In genomic region chr11:98342000-98342945, GRCm38 (mm10) we compare ENCODE assay signal across 8 mouse cellular contexts. TPM values are rescaled to one million over a fixed set of nuclear protein-coding genes. Genes with fewer than 3 reads are reported as not detected.
DNase-seq lines count a peak whose midpoint lies in the region; ATAC-seq and TF ChIP-seq lines count a peak whose summit lies in the region.

No protein-coding gene starts in this region.

- H3K36me3 ChIP-seq in forebrain, embryonic 12.5 days (replicated peaks) = no peaks in the 10 kb centered on the region
- H3K36me3 ChIP-seq in heart, postnatal 0 days (replicated peaks; ENCODE audit: control insufficient read depth, insufficient read depth, low read length) = no peaks in the 10 kb centered on the region
- H3K36me3 ChIP-seq in liver, embryonic 15.5 days (replicated peaks) = no peaks in the 10 kb centered on the region
- no peaks in the 10 kb centered on the region for H3K36me3 ChIP-seq in neural tube, embryonic 12.5 days
- no peaks in the 10 kb centered on the region for H3K36me3 ChIP-seq in stomach, postnatal 0 days (ENCODE audit: control insufficient read depth, insufficient read depth, low read length)

- H3K9ac ChIP-seq in forebrain, embryonic 12.5 days = no peak overlapping the region
- H3K9ac ChIP-seq in heart, postnatal 0 days (replicated peaks; ENCODE audit: low read depth, low read length) = no peak overlapping the region
- H3K9ac ChIP-seq in liver, embryonic 15.5 days = no peak overlapping the region
- 0 out of 2 replicates have a peak overlapping the region, but pooled peaks have one; percentile 9 for H3K9ac ChIP-seq in neural tube, embryonic 12.5 days
- H3K9ac ChIP-seq in stomach, postnatal 0 days (ENCODE audit: low read length) = peak overlapping the region; percentile 1; the same call in 1 of the 2 replicates

- peak overlapping the region; percentile 26 for H3K4me3 ChIP-seq in forebrain, embryonic 12.5 days (replicated peaks)
- peak overlapping the region; percentile 45 for H3K4me3 ChIP-seq in heart, postnatal 0 days (ENCODE audit: low read depth, low read length)
- no peak overlapping the region for H3K4me3 ChIP-seq in liver, embryonic 15.5 days (replicated peaks)
- H3K4me3 ChIP-seq in neural tube, embryonic 12.5 days = no peak overlapping the region
- peak overlapping the region; percentile 36 for H3K4me3 ChIP-seq in stomach, postnatal 0 days (ENCODE audit: low read depth, low read length)

- peak; percentile 89 to 94 for DNase-seq in CD8-positive naive resting alpha-beta T cell, adult 2 months (ENCODE audit: low read depth in 2 of 2, low spot score in 2 of 2)
- DNase-seq in c-Kit-positive CD71-positive TER-119-negative erythroid progenitor cells, embryonic 14.5 days (ENCODE audit: low read depth) = peak; percentile 76
- DNase-seq in heart, postnatal 0 days (ENCODE audit: low spot score) = peak; percentile 79
- DNase-seq in kidney, postnatal 36 days = peak; percentile 90 to 97
- peak; percentile 94 for DNase-seq in stomach, postnatal 0 days (ENCODE audit: low spot score)

- TF ChIP-seq EP300 in heart, postnatal 0 days (IDR thresholded peaks at IDR 0.05; ENCODE audit: low read depth) = no peak
- no peak for TF ChIP-seq EP300 in stomach, postnatal 0 days (optimal IDR thresholded peaks at IDR 0.05)

- no peaks in the 10 kb centered on the region for H3K9me3 ChIP-seq in forebrain, embryonic 12.5 days
- H3K9me3 ChIP-seq in heart, postnatal 0 days (replicated peaks; ENCODE audit: control insufficient read depth, low read length) = no peaks in the 10 kb centered on the region
- H3K9me3 ChIP-seq in liver, embryonic 15.5 days (replicated peaks) = no peaks in the 10 kb centered on the region
- H3K9me3 ChIP-seq in neural tube, embryonic 12.5 days = no peaks in the 10 kb centered on the region
- no peaks in the 10 kb centered on the region for H3K9me3 ChIP-seq in stomach, postnatal 0 days (ENCODE audit: control insufficient read depth, low read length)

- 3% methylated on average over 29 of the region's 29 CpGs for WGBS in forebrain, embryonic 12.5 days
- 2% methylated on average over 26 of the region's 29 CpGs for WGBS in heart, postnatal 0 days
- WGBS in liver, embryonic 15.5 days (ENCODE audit: insufficient replicate concordance) = 3% methylated on average over 29 of the region's 29 CpGs
- 2% methylated on average over 29 of the region's 29 CpGs for WGBS in neural tube, embryonic 12.5 days
- 2% methylated on average over 29 of the region's 29 CpGs for WGBS in stomach, postnatal 0 days

- peaks cover 37% of the 10 kb centered on the region for H3K4me1 ChIP-seq in forebrain, embryonic 12.5 days
- H3K4me1 ChIP-seq in heart, postnatal 0 days (ENCODE audit: control insufficient read depth, insufficient read depth) = no peaks in the 10 kb centered on the region
- peaks cover 19% of the 10 kb centered on the region for H3K4me1 ChIP-seq in liver, embryonic 15.5 days (replicated peaks)
- peaks cover 35% of the 10 kb centered on the region for H3K4me1 ChIP-seq in neural tube, embryonic 12.5 days
- peaks cover 3% of the 10 kb centered on the region for H3K4me1 ChIP-seq in stomach, postnatal 0 days (replicated peaks; ENCODE audit: control insufficient read depth, insufficient read depth)

- peak; percentile 72; the same call in 1 of the 2 replicates for ATAC-seq in forebrain, embryonic 12.5 days (ENCODE audit: low FRiP score)
- ATAC-seq in heart, postnatal 0 days (ENCODE audit: insufficient read depth, low read depth) = peak; percentile 62
- ATAC-seq in liver, embryonic 15.5 days (ENCODE audit: insufficient read depth) = peak; percentile 55; the same call in 1 of the 2 replicates
- peak; percentile 38; the same call in 1 of the 2 replicates for ATAC-seq in neural tube, embryonic 12.5 days (ENCODE audit: low FRiP score, low read depth)
- peak; percentile 54 for ATAC-seq in stomach, postnatal 0 days (ENCODE audit: low FRiP score, low TSS enrichment)

- H3K27me3 ChIP-seq in forebrain, embryonic 12.5 days = peaks cover 85% of the 10 kb centered on the region
- H3K27me3 ChIP-seq in heart, postnatal 0 days (ENCODE audit: control insufficient read depth, insufficient read depth, low read length) = peaks cover 53% of the 10 kb centered on the region
- peaks cover 94% of the 10 kb centered on the region for H3K27me3 ChIP-seq in liver, embryonic 15.5 days
- peaks cover 85% of the 10 kb centered on the region for H3K27me3 ChIP-seq in neural tube, embryonic 12.5 days (replicated peaks)
- peaks cover 4% of the 10 kb centered on the region; the same call in 1 of the 2 replicates for H3K27me3 ChIP-seq in stomach, postnatal 0 days (ENCODE audit: control insufficient read depth, insufficient read depth, low read length)

- no peak overlapping the region for H3K27ac ChIP-seq in forebrain, embryonic 12.5 days
- H3K27ac ChIP-seq in heart, postnatal 0 days (ENCODE audit: low read depth) = no peak overlapping the region
- no peak overlapping the region for H3K27ac ChIP-seq in liver, embryonic 15.5 days (replicated peaks)
- no peak overlapping the region for H3K27ac ChIP-seq in neural tube, embryonic 12.5 days
- H3K27ac ChIP-seq in stomach, postnatal 0 days (replicated peaks) = 0 out of 2 replicates have a peak overlapping the region, but pooled peaks have one; percentile 6

- peak overlapping the region; percentile 48 for H3K4me2 ChIP-seq in forebrain, embryonic 12.5 days
- peak overlapping the region; percentile 69 for H3K4me2 ChIP-seq in heart, postnatal 0 days (ENCODE audit: low read depth, low read length)
- peak overlapping the region; percentile 54 for H3K4me2 ChIP-seq in liver, embryonic 15.5 days
- peak overlapping the region; percentile 48 for H3K4me2 ChIP-seq in neural tube, embryonic 12.5 days (replicated peaks)
- H3K4me2 ChIP-seq in stomach, postnatal 0 days (replicated peaks; ENCODE audit: low read depth) = peak overlapping the region; percentile 62

- peak; percentile 100 for TF ChIP-seq CTCF in heart, postnatal 0 days (IDR thresholded peaks at IDR 0.05; ENCODE audit: low read depth)
- TF ChIP-seq CTCF in stomach, postnatal 0 days (IDR thresholded peaks at IDR 0.05; ENCODE audit: low read depth) = peak; percentile 100

RNA-seq across cellular contexts. Expression of gene Ppp1r1b, which starts 5.9 kb away (rescaled TPM):
- 3.0 and 3.1 TPM in 2 replicates for polyA plus RNA-seq in forebrain, embryonic 12.5 days (2016; fragmentation: Nextera tagmentation; extraction: Ambion mirVana)
- total RNA-seq in heart, postnatal 0 days (2014; rRNA removed; ENCODE audit: low replicate concordance) = 16.3 and 18.6 TPM in 2 replicates
- 32.1 and 38.5 TPM in 2 replicates for polyA plus RNA-seq in heart, postnatal 0 days (2015; fragmentation: Nextera tagmentation; extraction: Ambion mirVana)
- 0.59 and 0.93 TPM in 2 replicates for polyA plus RNA-seq in liver, embryonic 15.5 days (2015; fragmentation: Nextera tagmentation; extraction: Ambion mirVana)
- 0.13 and 0.40 TPM in 2 replicates for polyA plus RNA-seq in neural tube, embryonic 12.5 days (2016; fragmentation: Nextera tagmentation; extraction: Ambion mirVana)
- 6.9 and 7.0 TPM in 2 replicates for polyA plus RNA-seq in stomach, postnatal 0 days (2015; fragmentation: Nextera tagmentation; extraction: Ambion mirVana)

RNA-seq across cellular contexts. Expression of gene Neurod2, which starts 12.8 kb away (rescaled TPM):
- 19.9 and 20.5 TPM in 2 replicates for polyA plus RNA-seq in forebrain, embryonic 12.5 days (2016; fragmentation: Nextera tagmentation; extraction: Ambion mirVana)
- not detected in 2 replicates for total RNA-seq in heart, postnatal 0 days (2014; rRNA removed; ENCODE audit: low replicate concordance)
- not detected in 2 replicates for polyA plus RNA-seq in heart, postnatal 0 days (2015; fragmentation: Nextera tagmentation; extraction: Ambion mirVana)
- polyA plus RNA-seq in liver, embryonic 15.5 days (2015; fragmentation: Nextera tagmentation; extraction: Ambion mirVana) = not detected in 2 replicates
- 10.0 and 11.2 TPM in 2 replicates for polyA plus RNA-seq in neural tube, embryonic 12.5 days (2016; fragmentation: Nextera tagmentation; extraction: Ambion mirVana)
- polyA plus RNA-seq in stomach, postnatal 0 days (2015; fragmentation: Nextera tagmentation; extraction: Ambion mirVana) = 0.02 and 0.08 TPM in 2 replicates

RNA-seq across cellular contexts. Expression of gene Stard3, which starts 15.9 kb away (rescaled TPM):
- polyA plus RNA-seq in forebrain, embryonic 12.5 days (2016; fragmentation: Nextera tagmentation; extraction: Ambion mirVana) = 42.0 and 42.5 TPM in 2 replicates
- total RNA-seq in heart, postnatal 0 days (2014; rRNA removed; ENCODE audit: low replicate concordance) = 44.8 and 53.6 TPM in 2 replicates
- 34.7 and 35.3 TPM in 2 replicates for polyA plus RNA-seq in heart, postnatal 0 days (2015; fragmentation: Nextera tagmentation; extraction: Ambion mirVana)
- polyA plus RNA-seq in liver, embryonic 15.5 days (2015; fragmentation: Nextera tagmentation; extraction: Ambion mirVana) = 16.4 and 19.6 TPM in 2 replicates
- polyA plus RNA-seq in neural tube, embryonic 12.5 days (2016; fragmentation: Nextera tagmentation; extraction: Ambion mirVana) = 45.7 and 47.4 TPM in 2 replicates
- polyA plus RNA-seq in stomach, postnatal 0 days (2015; fragmentation: Nextera tagmentation; extraction: Ambion mirVana) = 24.9 TPM in 2 replicates

RNA-seq across cellular contexts. Expression of gene Tcap, which starts 41.3 kb away (rescaled TPM):
- polyA plus RNA-seq in forebrain, embryonic 12.5 days (2016; fragmentation: Nextera tagmentation; extraction: Ambion mirVana) = 0.20 and 0.36 TPM in 2 replicates
- 293 and 299 TPM in 2 replicates for total RNA-seq in heart, postnatal 0 days (2014; rRNA removed; ENCODE audit: low replicate concordance)
- 455 and 518 TPM in 2 replicates for polyA plus RNA-seq in heart, postnatal 0 days (2015; fragmentation: Nextera tagmentation; extraction: Ambion mirVana)
- polyA plus RNA-seq in liver, embryonic 15.5 days (2015; fragmentation: Nextera tagmentation; extraction: Ambion mirVana) = 1.1 and 1.7 TPM in 2 replicates
- 2.7 and 2.9 TPM in 2 replicates for polyA plus RNA-seq in neural tube, embryonic 12.5 days (2016; fragmentation: Nextera tagmentation; extraction: Ambion mirVana)
- 0.13 and 0.38 TPM in 2 replicates for polyA plus RNA-seq in stomach, postnatal 0 days (2015; fragmentation: Nextera tagmentation; extraction: Ambion mirVana)

RNA-seq across cellular contexts. Expression of gene Pnmt, which starts 44.0 kb away (rescaled TPM):
- polyA plus RNA-seq in forebrain, embryonic 12.5 days (2016; fragmentation: Nextera tagmentation; extraction: Ambion mirVana) = 0.17 TPM in 1 of 2 replicates, not detected in the other
- total RNA-seq in heart, postnatal 0 days (2014; rRNA removed; ENCODE audit: low replicate concordance) = 4.2 TPM in 1 of 2 replicates, not detected in the other
- 0.26 TPM in 1 of 2 replicates, not detected in the other for polyA plus RNA-seq in heart, postnatal 0 days (2015; fragmentation: Nextera tagmentation; extraction: Ambion mirVana)
- not detected in 2 replicates for polyA plus RNA-seq in liver, embryonic 15.5 days (2015; fragmentation: Nextera tagmentation; extraction: Ambion mirVana)
- polyA plus RNA-seq in neural tube, embryonic 12.5 days (2016; fragmentation: Nextera tagmentation; extraction: Ambion mirVana) = 0.49 and 1.2 TPM in 2 replicates
- polyA plus RNA-seq in stomach, postnatal 0 days (2015; fragmentation: Nextera tagmentation; extraction: Ambion mirVana) = not detected in 2 replicates

Comparison
In these comparisons a context has a peak if more than half of its experiments do, and no peak if none do; other contexts are left out.
1. H3K4me3 ChIP-seq: peak in forebrain, embryonic 12.5 days (single experiment), heart, postnatal 0 days (single experiment) and stomach, postnatal 0 days (single experiment); none in liver, embryonic 15.5 days (single experiment) and neural tube, embryonic 12.5 days (single experiment).
2. H3K9ac ChIP-seq: peak in neural tube, embryonic 12.5 days (single experiment) and stomach, postnatal 0 days (single experiment); none in forebrain, embryonic 12.5 days (single experiment), heart, postnatal 0 days (single experiment) and liver, embryonic 15.5 days (single experiment).
3. RNA of gene Neurod2, which starts 12.8 kb away (polyA plus RNA-seq): 19.9 to 20.5 TPM in forebrain, embryonic 12.5 days and 10.0 to 11.2 TPM in neural tube, embryonic 12.5 days; 0.02 to 0.08 TPM in stomach, postnatal 0 days, not detected in liver, embryonic 15.5 days and not detected in heart, postnatal 0 days; every median in the first group is over 10 times any median in the second.
4. Peak in every context shown above with its lines, with median percentiles within 50 percentile points of each other: DNase-seq, ATAC-seq and H3K4me2 ChIP-seq.